Mouse (Mus musculus): ENCODE measurements around the gene Dpep3.

Dpep3 gene

GRCm38 (mm10) chr8:105935863-105936603 is 43.2 kb downstream of the Dpep3 start:
- DNase-seq (ENCODE audit: low read depth) = no peak

- no peak for DNase-seq (ENCODE audit: low read depth)
Measured at GRCm38 (mm10) chr8:105935105-105935504, 44.1 kb downstream of the Dpep3 start.

GRCm38 (mm10) chr8:105933762-105934161 is 45.5 kb downstream of the Dpep3 start, which contains the start of gene Ctrl:
Gene Ctrl, minus strand, starts transcription at chr8:105933862.
- no peak for DNase-seq (ENCODE audit: low read depth)

- no peak for DNase-seq (ENCODE audit: low read depth)
Measured at GRCm38 (mm10) chr8:105932525-105932924, 46.7 kb downstream of the Dpep3 start.

- no peak for DNase-seq (ENCODE audit: low read depth)
Measured at GRCm38 (mm10) chr8:105931271-105931670, 48.0 kb downstream of the Dpep3 start.

- DNase-seq (ENCODE audit: low read depth) = no peak
Measured at GRCm38 (mm10) chr8:105930602-105931001, 48.6 kb downstream of the Dpep3 start.

- no peak for DNase-seq (ENCODE audit: low read depth)
Measured at GRCm38 (mm10) chr8:105925123-105925522, 54.1 kb downstream of the Dpep3 start.

Data from fibroblast of lung, adult 2 months (primary cell).